Mouse (Mus musculus) testis, adult 2 months (tissue): ENCODE measurements around the gene Klf4.

ENCODE experiments used
- CTCF ChIP-seq: fragments of 200-500 bp; IDR thresholded peaks from 2 replicates; pipeline ENCODE4 v1.5.1; 2012; ENCODE audit warnings: low read depth, mild to moderate bottlenecking, inconsistent platforms, low read length, moderate library complexity; ENCODE audit not compliant: control insufficient read depth, insufficient read depth, insufficient replicate concordance
- POLR2A ChIP-seq: fragments of 200-500 bp; IDR thresholded peaks from 2 replicates; pipeline ENCODE4 v1.6.1; 2012; ENCODE audit warnings: low read depth, mild to moderate bottlenecking, inconsistent platforms, low read length, moderate library complexity; ENCODE audit not compliant: control insufficient read depth

DNA sequence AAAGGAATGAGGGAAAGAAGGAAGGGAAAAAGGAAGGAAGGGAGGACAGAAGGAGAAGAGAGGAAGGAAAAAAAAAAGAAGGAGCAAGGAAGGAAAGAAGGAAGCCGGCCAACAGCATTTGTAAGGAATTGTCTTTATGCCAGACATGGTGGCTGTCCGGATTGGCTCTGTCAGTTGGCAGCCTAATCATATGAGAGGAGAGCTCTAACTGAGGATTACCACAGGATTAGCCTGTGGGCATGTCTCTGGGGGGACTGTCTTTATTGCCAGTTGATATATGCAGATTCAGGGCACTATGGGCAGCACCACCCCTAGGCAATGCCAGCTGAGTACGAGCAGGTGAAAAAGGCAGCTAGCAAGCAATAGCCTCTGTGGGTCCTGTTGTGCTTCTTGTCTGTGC, 29.8 kb upstream of the Klf4 start:
- TF ChIP-seq CTCF (no peak), POLR2A (no peak)
